Mouse (Mus musculus): ENCODE results near the gene Mta1.

Mta1 gene

DNA sequence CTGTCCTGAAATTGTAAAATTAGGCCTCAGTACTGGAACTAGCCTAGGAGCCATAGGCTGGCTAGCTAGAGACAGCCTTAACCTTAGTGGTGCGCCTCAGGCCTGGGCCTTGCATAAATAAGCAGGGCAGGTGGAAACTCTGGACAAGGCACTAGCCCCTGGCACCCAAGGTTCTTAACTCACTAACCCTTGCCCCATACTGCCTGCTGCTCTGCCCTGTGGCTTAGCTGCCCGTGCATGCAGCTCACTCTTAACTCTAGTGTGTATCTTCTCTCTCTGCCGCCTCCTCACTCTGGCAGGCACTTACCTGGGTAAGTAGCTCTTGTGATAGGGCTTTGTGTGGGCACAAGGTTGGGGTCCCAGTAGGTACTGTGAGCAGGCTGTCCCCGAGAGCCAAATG lies 36.4 kb downstream of the Mta1 start:
- no peak for DNase-seq (ENCODE audit: low spot score)

DNA sequence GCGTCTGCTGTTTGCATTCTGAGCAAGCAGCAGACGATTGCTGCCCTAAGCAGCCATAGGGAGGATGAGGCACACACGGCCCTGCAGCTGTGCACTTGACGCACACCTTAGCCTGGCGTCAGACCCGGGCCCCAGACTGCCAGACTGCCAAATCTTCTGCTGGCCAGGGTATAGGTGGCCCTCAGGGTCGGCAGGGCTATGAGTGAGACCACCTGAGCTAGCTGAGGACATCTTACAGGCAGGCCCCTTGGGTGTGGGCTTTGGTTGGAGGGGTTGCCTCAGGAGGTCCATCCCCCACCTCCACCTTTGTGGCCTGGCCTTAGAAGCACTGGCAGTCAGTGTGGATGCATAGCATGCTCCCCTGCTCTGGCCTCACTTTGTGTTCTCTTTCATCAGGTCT lies 37.3 kb downstream of the Mta1 start:
- no peak for DNase-seq (ENCODE audit: low spot score)

DNA sequence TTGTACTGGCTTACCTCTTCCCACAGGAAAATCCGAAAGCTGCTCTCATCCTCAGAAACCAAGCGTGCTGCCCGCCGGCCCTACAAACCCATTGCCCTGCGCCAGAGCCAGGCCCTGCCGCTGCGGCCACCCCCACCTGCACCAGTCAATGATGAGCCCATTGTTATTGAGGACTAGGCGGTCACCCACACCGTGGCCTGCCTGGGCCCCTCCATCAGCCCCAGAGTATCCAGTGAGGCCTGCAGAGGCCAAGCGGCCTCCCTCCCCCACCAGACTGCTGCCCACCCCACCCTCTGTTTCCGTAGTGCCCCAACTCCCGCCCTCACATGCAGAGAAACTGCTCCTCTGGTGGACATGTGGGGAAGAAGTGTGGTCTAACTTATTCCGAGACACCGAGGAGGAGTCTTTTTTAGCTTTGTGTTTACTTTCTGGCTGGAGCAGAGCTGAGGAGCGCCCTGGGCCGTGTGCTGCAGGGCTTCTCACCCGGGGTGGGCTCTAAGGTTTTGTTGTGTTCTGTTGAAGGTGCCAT lies 38.5 kb downstream of the Mta1 start:
- no peak for DNase-seq (ENCODE audit: low spot score)

DNA sequence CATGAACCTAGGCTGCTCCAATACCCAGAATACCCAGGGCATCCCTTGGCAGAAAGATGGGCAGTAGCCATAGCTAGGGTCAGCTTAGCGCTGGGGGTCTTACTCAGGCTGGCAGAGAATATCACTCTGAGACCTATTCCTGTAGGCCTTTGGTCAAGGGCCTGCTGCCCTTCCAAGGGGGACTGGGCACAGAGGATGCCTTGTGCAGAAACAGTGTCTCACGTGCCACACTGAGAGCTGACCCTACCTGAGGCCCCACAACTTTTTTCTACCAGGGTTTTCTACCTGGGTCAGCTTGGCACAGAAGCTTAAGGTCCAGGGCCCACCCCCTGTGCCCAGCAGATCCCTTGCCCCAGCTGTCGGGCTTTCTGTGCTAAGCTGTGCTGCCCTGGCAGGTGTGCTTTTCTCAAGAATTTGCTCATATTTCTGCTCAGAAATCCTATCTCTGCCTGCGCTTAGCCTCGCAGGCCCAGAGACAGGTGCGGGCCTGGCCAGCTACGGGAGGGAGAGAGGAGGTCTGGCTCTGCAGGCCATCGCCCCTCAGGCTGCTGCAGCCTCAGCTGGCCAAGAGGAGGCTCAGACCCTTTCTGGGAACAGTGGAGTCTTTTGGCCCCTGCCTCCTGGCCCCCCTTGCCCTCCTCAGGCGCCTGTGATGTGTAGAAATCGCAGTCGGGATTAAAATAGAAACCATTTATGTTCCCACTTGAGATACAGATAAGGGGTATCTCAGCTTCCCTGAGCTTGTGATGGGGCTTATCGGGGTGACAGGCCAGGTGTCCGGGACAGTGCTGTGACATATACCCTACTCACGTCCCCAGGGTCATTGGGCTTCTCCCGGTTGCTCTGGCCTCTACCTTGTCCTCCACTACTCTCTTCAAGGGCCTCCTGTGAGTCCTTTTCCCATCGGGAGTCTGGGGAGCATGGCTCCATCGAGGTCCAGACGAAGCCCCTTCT lies 39.5 kb downstream of the Mta1 start:
- no peak for DNase-seq (ENCODE audit: low spot score)

DNA sequence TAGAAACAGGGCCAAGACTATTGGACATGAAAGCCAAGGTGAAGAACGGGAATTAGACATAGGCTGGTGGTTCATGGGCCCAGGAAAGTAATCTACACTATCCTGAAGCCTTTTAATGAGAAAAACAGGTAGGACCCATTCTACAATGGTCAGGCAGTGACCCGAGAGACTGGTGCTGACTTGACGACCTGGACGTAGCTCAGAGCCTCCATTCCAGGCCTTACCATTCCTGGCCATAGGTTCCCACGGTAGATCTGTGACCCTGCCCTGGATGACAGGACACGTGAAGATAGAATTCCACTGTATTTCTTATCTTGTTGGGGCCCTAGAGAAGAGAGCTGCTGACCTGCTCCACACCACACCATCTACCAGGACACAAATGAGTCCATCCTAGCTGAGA lies 40.2 kb downstream of the Mta1 start:
- DNase-seq (ENCODE audit: low spot score) = no peak

DNA sequence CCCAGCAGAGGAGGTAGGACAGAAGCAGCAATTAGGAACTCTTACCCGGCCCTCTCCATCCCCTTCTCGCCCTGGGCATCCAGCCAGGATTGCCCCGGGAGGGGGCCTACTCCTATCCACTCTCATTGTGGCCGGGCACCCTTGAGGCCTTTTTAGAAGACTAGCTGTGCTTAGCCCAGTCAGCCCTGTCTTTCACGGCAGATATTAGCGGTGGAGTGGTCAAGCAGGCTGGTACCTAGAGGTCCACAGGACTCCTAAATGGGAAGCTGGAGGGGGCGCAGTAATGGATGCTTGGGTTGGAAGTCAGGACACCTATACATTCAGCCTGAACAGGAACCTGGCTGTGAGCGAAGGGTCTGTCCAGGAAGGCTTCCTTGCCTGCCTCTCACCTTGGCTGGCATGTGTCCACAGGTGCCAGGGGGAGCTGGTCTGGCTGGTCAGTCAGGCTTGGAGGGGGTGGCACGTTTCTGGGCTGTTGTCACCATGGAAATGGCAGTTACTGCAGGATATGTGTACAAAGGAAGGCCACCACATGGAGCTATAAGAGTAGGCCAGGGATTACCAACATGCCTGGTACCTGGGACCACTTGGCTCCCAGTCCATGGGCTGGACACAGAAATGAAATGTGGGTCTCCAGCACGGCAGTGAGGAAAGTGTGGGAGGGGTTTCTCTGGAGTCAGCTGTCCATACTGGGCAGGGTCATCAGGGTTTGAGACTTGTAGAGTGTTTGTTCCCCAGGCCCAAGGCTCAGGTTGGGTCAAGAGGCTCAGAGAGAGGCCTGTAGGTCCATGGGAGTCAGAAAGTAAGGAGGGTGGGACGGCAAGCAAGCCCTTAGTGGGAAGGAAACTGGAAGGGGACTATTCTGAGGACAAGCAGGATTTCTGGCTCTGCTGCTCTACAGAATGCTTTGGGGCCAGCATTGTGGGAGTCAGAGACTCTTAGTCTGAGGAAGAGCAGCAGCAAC lies 41.1 kb downstream of the Mta1 start:
- DNase-seq (ENCODE audit: low spot score) = no peak

DNA sequence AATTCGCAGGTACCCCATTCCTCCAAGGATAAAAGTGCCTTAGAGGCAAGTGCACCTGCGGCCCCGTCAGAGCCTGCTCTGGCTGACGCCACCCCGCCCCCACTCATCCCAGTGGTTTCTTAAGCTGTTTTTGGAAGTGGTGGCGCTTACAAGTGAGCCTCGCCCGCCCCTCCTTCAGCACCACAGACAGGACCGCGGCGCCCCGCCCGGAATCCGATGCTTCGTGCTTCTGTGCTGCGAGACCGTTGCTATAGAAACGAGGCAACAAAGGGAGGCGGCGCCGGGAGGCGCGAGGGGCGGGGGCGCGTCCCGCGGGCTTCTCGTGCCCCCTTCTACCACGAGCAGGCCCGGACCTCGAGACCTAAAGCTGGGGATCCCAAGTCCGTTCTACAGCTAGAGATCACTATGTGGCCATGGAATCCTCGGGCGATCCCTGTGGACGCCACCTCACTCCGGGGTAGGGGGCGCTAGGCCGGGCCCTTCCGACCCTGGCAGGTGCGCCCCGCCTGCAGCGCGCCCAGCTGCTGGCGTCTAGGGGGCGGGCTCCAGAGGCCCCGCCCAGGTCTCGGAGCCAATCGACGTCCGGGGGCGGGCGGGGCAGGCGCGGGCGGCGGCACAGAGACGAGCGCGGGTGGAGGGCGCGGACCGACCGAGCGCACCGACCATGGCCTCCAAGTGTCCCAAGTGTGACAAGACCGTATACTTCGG lies 42.0 kb downstream of the Mta1 start, which contains the start of gene Crip2:
Gene Crip2, plus strand, starts transcription at position 329 of the 708 bp plus-strand sequence.
- peak; percentile 90 for DNase-seq (ENCODE audit: low spot score)

DNA sequence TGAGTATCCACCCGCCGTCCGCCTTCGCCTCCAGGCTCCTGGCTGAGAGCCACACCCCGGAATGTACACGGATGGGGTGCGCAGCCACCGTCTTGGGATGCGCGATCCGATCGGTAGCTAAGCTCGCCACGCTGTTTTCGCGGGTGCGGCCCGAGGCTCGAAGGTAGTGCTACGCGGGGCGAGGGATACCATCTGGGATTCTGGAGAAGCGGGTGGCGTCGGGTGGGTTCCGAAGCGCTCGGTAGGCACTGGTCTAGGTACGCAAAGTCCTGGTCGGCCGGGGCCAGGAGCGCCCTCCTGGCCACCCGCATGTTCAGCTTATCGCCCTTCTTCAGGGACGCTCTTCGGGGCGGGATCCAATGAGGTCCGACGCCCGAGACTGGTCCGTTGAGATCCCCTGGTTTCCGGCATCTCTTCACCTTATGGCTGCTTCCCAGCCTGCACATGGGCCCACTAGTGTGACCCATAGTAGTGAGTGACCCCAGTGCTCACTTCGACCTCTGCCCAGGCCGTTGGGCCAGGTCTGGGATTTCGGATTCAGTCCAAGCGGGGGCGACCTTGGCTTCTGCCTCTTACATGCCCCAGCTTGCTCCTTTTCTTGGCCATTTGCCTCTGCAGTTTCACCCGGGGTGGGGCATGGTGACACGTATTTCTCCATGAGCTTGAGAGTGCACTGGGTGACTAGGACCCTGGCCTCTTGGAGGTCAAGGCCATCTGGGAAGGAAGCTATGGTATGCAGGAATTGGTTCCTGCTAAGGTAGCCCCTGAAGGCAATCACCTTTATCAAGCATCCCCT lies 42.7 kb downstream of the Mta1 start:
- DNase-seq (ENCODE audit: low spot score) = no peak

DNA sequence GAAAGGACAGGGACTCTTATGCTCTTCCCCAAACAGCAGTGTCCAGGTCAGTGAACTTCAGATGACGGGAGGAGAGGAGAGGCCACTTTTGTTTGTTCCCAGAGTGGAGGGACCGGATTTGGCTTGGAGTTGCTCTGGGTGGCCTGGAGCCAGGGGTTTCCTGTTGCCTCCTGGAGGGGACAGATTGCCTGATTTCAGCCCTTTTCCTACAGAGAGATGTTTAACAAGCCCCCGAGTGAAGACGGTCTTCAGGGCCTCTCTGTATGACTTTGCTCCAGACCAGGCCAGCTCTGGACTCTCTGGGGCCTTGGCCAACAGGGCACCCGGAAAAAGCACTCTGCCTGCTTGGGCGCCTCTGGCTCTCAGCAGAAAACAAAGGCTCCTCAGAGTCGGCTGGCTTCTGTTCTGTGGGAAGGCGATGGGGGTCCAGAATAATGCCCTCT lies 43.5 kb downstream of the Mta1 start:
- DNase-seq (ENCODE audit: low spot score) = no peak

DNA sequence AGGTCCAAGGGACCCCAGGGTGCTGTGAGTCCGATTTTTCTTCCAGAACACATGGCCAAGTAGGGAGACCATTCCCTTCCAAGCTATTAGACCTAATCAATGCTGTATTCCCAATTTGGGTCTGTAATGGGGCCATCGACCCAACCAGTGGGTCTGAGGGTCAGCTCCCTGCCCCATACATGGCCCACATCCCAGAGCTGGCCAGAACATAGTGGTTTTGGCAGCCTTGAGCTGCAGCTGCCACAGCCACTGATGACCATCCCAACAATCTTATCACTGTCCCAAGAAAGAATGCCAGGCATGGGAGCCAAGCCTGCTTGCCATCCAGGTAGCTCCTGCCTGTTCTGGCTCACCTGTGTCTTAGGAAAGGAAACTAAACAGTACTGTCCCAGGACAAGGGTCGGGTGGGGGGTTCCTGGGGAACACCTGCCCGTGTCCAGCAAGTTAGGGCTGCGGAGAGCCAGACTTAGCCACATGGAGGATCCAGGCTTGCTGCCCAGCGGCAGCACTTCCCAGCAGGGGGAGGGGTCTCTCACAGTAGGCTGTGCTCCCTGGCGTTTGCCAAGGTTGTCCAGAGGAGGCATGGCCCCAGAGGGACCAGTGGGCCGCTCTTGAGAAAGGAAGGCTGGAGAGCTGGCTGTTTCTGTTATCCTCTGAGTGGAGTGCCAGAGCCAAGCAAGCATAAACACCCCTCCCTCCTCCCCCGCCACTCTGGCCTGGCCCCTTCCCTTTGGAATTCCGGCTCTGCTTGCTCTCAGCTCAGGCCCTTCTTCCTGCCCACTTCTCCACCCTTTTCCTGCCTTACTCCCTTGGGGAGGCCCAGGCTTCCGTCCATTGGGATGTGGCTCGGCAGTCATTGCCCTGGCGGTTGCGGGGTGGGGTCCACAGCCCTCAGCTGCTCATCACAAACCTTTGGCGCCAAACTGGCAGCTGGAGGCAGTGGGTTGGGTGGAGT lies 44.2 kb downstream of the Mta1 start:
- DNase-seq (ENCODE audit: low spot score) = peak; percentile 56

DNA sequence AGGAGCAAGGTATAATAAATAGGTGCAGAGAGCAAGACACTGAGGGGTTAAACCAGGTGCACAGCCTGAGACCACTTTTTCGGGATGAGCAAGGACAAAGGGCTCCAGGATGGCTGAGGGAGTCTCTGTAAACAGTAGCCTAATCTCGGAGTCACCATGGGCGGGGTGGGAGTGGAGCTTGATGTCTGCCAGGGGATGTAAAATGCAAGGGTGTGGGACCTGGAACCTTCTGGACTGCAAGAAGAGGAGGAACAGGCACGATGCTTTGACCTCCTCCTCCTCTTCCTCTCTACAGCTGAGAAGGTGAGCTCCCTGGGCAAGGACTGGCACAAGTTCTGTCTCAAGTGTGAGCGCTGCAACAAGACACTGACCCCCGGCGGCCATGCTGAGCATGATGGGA lies 45.1 kb downstream of the Mta1 start:
- DNase-seq (ENCODE audit: low spot score) = no peak

DNA sequence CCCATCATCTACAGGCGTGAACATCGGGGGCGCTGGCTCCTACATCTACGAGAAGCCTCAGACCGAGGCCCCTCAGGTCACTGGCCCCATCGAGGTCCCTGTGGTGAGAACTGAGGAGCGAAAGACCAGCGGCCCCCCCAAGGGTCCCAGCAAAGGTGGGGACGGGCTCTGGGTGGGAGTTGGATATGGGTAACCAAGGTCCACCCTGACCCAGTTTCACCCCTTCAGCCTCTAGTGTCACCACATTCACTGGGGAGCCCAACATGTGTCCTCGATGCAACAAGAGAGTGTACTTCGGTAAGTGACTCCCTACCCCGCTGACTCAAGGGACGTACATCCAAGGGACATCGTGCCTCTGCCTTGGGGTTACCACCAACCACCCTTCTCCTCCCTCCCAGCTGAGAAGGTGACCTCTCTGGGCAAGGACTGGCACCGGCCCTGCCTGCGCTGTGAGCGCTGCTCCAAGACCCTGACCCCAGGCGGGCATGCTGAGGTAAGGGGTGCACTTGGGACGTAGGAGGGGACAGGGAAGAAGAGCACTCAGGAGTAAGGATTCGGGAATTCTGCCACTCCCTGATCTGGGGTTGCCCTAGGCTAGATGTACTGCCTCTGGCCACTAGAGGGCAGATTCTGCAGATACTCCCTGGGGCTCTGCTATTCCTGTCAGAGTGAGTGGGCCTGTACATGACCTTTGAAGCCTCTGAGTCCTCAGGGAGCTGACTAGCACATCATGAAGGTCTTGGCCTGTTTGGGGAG lies 46.1 kb downstream of the Mta1 start:
- peak; percentile 70 for DNase-seq (ENCODE audit: low spot score)

DNA sequence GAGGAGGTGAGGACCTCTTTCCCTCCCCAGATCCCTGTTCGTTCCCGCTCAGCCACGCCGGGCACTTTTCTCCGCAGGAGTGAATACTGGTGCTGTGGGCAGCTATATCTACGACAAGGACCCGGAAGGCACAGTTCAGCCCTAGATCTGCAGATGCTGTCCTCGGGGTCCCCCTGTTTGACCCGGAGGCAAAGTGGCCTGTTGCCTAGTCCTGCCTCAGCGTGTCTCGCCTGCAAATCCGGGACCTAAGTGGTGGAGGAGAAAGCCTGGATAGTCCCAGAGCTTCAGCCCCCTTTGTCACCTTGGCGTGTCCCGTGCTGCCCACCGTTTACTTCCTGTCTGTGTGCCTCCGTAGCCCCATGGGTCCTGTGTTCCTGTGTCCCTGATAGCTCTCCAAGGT lies 46.8 kb downstream of the Mta1 start:
- no peak for DNase-seq (ENCODE audit: low spot score)

DNA sequence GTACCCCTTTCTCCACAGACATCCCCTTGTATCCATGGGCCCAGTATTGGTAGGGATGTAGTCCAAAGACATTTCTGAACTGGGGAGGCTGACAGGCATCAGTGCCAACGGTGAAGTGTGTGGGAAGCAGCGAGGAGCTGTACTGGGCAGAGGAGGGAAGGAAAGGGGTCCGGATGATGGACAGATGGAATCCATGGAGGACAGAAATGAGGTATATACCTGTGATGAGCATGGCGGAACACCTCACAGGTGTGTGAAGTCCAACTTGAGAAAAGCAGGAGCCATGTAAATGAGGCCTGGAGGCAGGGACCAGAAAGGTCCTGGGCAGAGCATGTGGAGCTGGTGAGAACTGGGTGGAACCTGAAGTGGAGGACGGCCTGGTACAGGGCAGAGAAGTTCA lies 47.5 kb downstream of the Mta1 start:
- no peak for DNase-seq (ENCODE audit: low spot score)

DNA sequence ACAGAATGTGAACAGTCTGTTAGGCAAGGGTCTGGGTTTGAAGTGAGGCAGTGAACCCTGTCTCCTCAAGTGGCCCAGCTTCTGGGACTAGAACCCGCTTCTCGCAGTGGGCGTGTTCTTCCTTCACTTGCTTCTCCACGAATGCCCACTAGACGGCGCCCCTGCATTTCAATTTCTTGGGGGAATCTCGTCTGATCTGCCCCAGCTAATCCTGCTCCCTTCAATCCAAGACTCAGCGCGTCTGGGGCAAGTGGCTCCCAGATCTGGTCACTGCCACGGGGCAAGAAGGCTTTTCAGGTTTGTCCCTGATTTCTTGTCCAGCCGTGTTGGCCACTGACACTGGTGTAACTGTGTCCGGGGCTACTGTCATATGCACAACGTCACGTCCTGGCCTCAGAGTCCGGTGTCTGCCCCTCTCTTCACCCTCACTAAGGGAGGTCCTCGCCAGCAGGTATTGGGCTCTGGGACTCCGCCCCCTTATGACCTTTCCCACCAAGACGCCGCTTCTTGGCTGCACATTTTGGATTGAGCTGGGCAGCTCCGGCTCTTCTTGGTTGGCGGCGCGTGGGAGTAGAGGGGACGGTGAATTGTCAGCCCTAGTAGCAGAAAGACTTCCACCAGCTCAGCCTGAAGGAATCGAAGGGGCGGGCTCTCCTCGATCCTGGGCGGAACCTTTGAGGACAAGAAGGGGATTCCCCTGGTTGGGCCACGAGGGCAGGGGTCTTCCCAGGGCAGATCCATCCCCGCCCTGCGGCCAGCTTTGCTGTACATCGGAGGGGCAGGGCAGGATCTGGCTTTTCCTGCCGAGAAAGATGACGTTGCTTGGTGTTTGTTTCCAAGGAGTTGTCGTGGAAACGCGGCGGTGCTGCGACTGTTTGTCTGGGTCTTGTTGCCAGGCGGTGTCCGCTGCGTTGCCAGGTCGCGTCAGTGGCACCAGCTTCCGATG lies 48.3 kb downstream of the Mta1 start, which contains the start of gene Crip1:
Gene Crip1, plus strand, starts transcription at position 205 of the 946 bp plus-strand sequence.
- DNase-seq (ENCODE audit: low spot score) = peak; percentile 77

DNA sequence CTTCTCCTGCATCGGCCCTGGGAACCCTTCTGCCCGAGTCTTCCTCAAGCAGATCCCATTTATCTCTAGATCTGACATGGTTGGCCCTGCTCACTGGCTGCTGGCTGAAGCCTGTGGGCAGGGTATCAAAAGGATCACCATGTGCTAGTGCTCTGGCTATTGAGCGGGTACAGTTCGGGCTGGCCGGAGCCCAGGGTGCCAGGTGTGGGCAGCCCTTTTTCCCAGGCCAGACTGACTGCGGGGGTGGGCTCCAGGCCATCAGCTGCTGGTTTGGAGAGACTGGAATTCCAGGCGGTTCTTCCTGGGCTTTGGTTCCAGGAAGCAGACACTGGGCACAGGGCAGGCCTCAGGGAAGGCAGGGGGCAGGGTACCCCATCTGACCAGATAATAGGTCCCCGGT lies 49.4 kb downstream of the Mta1 start:
- DNase-seq (ENCODE audit: low spot score) = no peak

DNA sequence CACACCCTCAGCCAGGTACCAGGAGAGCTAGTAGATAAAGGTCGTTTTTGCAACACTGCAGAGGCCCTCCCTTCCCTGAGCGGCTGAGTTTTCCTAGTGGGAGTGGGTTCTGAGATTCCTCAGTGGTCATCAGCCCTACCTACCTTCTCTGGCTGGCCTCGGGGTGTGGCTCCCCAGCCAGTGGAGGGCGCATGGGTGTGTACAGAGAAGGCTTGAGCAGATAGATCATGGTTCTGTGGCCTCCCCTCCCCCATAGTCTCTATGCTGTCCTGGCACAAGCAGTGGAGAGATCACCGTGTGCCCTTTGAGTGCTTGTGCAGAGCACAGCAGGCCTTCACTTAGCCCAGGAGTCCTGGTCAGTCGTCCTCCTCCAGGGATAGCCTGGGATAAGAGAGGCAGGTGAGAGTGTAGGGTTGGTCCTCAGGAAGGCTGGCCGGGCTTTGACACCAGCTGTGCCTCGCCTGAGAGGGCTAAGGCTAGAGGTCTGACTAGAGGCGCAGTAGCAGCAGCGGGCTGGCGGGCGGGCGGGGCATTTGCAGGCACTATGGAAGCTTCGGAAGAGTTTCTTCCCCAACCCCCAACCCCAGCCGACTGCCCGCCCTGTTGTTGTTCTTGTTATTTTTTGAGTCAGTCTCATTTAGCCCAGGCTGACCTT lies 50.4 kb downstream of the Mta1 start:
- DNase-seq (ENCODE audit: low spot score) = no peak
